Mouse (Mus musculus): Measurements from ENCODE around the gene Slc12a8. TPM values are rescaled to one million over a fixed set of nuclear protein-coding genes. Genes with fewer than 3 reads are reported as not detected.

The Slc12a8 gene
- polyA plus RNA-seq, 2 experiments: 0.06 TPM; not detected in 1

- 69% methylated on average over 10 of the region's 10 CpGs for WGBS (ENCODE audit: insufficient replicate concordance)
- no peak overlapping the region for H3K9ac ChIP-seq (replicated peaks)
- no peaks in the 10 kb centered on the region for H3K36me3 ChIP-seq (replicated peaks; ENCODE audit: control insufficient read depth, insufficient read depth, low read depth)
Measured at GRCm38 (mm10) chr16:33523571-33523970, 6.4 kb downstream of the Slc12a8 start.

DNA sequence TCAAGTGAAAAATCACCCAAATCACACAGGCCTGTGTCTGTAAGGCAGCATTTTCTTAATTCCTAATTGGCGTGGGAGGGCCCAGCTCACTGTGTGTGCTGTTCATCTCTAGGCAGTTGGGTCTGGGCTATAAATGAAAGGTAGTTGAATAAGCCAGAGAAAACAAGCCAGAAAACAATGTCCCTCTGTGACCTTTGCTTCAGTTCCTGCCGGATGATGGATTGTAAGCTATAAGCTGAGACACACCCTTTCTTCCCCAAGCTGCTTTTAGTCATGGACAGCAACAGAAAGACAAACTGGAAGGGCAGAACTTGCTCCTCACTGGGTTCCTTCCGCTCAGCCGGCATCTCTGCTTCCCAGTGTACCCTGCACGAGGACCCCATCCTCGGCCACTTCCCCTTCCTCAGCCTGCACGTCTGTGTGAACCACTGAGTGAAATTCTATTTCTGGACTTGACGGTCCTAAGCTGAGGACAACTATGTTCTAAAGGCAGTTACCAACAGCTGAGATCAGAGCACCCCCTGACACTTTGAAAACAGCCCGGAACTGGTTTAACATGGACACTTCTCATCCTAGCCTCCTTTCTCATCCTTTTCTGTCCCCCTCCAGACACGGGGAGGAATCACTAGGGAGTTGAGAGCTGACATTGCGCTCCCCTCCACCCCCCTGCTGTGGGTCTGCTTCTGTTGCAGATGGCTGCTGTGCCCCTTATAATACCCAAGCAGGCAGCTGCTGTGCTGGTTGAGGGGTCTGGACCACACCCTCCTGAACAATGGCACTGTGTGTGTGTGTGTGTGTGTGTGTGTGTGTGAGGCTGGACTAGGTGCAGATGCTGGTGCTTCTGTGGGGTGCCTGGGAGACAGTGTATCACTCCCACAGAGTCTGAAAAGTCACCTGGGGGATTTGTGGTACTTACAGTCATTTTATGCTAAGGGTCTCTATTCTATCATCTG is 12.7 kb downstream of the Slc12a8 start:
- no peak overlapping the region for H3K27ac ChIP-seq
- H3K9ac ChIP-seq (replicated peaks): no peak overlapping the region
- no peak overlapping the region for H3K4me3 ChIP-seq (ENCODE audit: insufficient read depth in 1 of 2, low read depth in 2 of 2, low read length in 2 of 2)
- H3K9me3 ChIP-seq (ENCODE audit: control insufficient read depth, low read length): no peaks in the 10 kb centered on the region
- no peak for ATAC-seq (ENCODE audit: insufficient read depth)
- TF ChIP-seq CTCF (IDR thresholded peaks at IDR 0.05; ENCODE audit: low read depth) (no peak), EP300 (IDR thresholded peaks at IDR 0.05; ENCODE audit: low read depth) (no peak)
- WGBS (ENCODE audit: insufficient replicate concordance): 40% methylated on average over 11 of the region's 11 CpGs
- H3K4me2 ChIP-seq (ENCODE audit: low read depth): no peak overlapping the region
- peak in 1 of 3 experiments; percentile 4 for DNase-seq (ENCODE audit: low read depth in 3 of 3, low spot score in 3 of 3)
- no peaks in the 10 kb centered on the region for H3K27me3 ChIP-seq (ENCODE audit: control insufficient read depth, insufficient read depth, low read length)
- no peaks in the 10 kb centered on the region for H3K4me1 ChIP-seq (replicated peaks; ENCODE audit: control insufficient read depth in 2 of 2, insufficient read depth in 2 of 2, low read length in 1 of 2)
- H3K36me3 ChIP-seq (replicated peaks; ENCODE audit: control insufficient read depth, insufficient read depth, low read depth): no peaks in the 10 kb centered on the region

More at GRCm38 (mm10) chr16:33523571-33523970, 6.4 kb downstream of the Slc12a8 start:
- Histone ChIP-seq H3K27me3 (ENCODE audit: control insufficient read depth, insufficient read depth, low read length) (no peaks in the 10 kb centered on the region), H3K27ac (no peak overlapping the region), H3K4me1 (replicated peaks; ENCODE audit: control insufficient read depth in 2 of 2, insufficient read depth in 2 of 2, low read length in 1 of 2) (no peaks in the 10 kb centered on the region), H3K4me3 (ENCODE audit: insufficient read depth in 1 of 2, low read depth in 2 of 2, low read length in 2 of 2) (no peak overlapping the region), H3K9me3 (ENCODE audit: control insufficient read depth, low read length) (no peaks in the 10 kb centered on the region), H3K4me2 (ENCODE audit: low read depth) (no peak overlapping the region)
- TF ChIP-seq CTCF (IDR thresholded peaks at IDR 0.05; ENCODE audit: low read depth): no peak
- no peak for TF ChIP-seq EP300 (IDR thresholded peaks at IDR 0.05; ENCODE audit: low read depth)
- ATAC-seq (ENCODE audit: insufficient read depth) (no peak), DNase-seq (ENCODE audit: low read depth in 3 of 3, low spot score in 3 of 3) (no peak)

DNA sequence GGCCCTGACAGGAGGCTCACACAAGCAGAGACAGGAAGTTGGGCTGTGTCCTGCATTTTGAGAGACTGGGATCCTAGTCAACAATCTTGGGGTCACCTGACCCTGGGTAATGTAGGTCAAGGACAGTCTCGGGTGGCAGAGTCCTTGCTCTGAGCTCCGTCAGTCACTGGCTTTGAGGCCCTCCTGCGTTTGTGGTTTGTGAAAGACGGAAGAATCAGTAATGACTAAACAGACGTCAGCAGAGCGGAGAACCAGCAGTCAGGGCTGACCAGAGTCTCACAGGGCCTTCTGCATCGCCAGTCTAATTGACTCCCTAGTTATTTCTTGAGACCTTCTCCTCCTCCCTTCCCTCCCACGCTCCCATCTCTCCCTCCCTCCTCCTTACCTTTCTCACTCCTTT is 14.1 kb downstream of the Slc12a8 start:
- TF ChIP-seq CTCF (IDR thresholded peaks at IDR 0.05; ENCODE audit: low read depth) (no peak), EP300 (IDR thresholded peaks at IDR 0.05; ENCODE audit: low read depth) (no peak)
- Histone ChIP-seq H3K9me3 (ENCODE audit: control insufficient read depth, low read length) (no peaks in the 10 kb centered on the region), H3K36me3 (replicated peaks; ENCODE audit: control insufficient read depth, insufficient read depth, low read depth) (no peaks in the 10 kb centered on the region), H3K27me3 (ENCODE audit: control insufficient read depth, insufficient read depth, low read length) (no peaks in the 10 kb centered on the region), H3K4me2 (ENCODE audit: low read depth) (no peak overlapping the region), H3K4me3 (ENCODE audit: insufficient read depth in 1 of 2, low read depth in 2 of 2, low read length in 2 of 2) (no peak overlapping the region), H3K9ac (replicated peaks) (no peak overlapping the region), H3K27ac (no peak overlapping the region), H3K4me1 (replicated peaks; ENCODE audit: control insufficient read depth in 2 of 2, insufficient read depth in 2 of 2, low read length in 1 of 2) (no peaks in the 10 kb centered on the region)
- WGBS (ENCODE audit: insufficient replicate concordance): 29% methylated on average over 8 of the region's 8 CpGs
- no peak for DNase-seq (ENCODE audit: low read depth in 3 of 3, low spot score in 3 of 3)
- no peak for ATAC-seq (ENCODE audit: insufficient read depth)

DNA sequence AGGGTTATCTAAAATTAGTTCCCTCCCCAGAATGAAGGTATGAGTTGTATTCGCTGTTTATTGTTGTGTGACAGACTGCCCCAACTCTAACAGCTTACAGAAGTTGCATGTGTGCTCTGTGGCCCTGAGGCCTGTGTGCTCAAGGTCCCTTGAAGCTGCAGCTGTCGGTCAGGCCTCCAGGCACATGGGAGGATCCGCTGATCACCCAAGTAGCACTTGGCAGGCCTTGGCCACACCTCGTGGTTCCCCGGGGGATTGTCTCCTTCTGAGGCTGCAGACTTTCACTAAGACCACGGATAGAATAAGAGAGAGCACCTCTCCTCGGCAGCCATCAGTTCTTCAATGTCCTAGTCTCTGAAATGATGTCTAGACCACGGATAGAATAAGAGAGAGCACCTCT is 19.3 kb downstream of the Slc12a8 start:
- Histone ChIP-seq H3K27ac (no peak overlapping the region), H3K27me3 (ENCODE audit: control insufficient read depth, insufficient read depth, low read length) (no peaks in the 10 kb centered on the region), H3K9me3 (ENCODE audit: control insufficient read depth, low read length) (no peaks in the 10 kb centered on the region), H3K4me1 (replicated peaks; ENCODE audit: control insufficient read depth in 2 of 2, insufficient read depth in 2 of 2, low read length in 1 of 2) (no peaks in the 10 kb centered on the region), H3K4me2 (ENCODE audit: low read depth) (no peak overlapping the region), H3K4me3 (ENCODE audit: insufficient read depth in 1 of 2, low read depth in 2 of 2, low read length in 2 of 2) (no peak overlapping the region), H3K36me3 (replicated peaks; ENCODE audit: control insufficient read depth, insufficient read depth, low read depth) (no peaks in the 10 kb centered on the region), H3K9ac (replicated peaks) (no peak overlapping the region)
- 58% methylated on average over 8 of the region's 8 CpGs for WGBS (ENCODE audit: insufficient replicate concordance)
- ATAC-seq (ENCODE audit: insufficient read depth) (no peak), DNase-seq (ENCODE audit: low read depth in 3 of 3, low spot score in 3 of 3) (no peak)
- TF ChIP-seq EP300 (IDR thresholded peaks at IDR 0.05; ENCODE audit: low read depth): no peak

DNA sequence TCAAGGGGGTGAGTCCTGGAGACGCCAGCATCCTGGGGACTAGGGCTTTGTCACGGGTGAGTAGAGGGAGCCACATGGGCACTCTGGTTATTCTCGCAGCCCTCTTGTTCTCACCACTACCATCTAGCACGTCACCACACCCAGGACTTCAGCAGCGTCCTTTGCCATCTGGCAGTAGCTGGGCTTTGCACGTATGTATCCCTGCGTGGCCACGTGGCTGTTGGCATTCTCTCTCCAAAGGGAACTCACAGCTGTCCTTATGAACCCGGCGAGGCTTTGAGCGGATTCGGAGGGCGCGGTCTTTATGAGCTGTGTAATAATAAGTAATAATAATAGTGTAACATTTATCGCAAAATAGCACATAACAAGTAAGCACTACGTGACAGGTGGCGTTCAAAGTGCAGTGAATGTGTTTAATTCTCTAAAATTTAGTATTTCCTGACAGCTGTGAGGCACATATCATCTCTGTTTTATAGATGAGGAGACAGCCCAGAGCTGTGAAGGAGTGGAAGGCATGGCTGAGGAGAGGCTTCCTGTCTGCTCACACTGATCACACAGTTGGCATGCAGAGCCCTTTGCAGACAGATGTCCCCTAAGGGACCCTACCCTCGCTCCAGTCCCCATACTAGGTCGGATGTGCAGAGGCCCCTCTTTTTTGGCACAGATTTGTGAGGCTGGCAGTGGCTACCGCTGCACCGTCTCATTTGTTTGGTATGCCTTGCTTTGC is 20.5 kb downstream of the Slc12a8 start:
- 78% methylated on average over 21 of the region's 21 CpGs for WGBS (ENCODE audit: insufficient replicate concordance)
- TF ChIP-seq CTCF (IDR thresholded peaks at IDR 0.05; ENCODE audit: low read depth) (no peak), EP300 (IDR thresholded peaks at IDR 0.05; ENCODE audit: low read depth) (no peak)
- DNase-seq (ENCODE audit: low read depth in 3 of 3, low spot score in 3 of 3): no peak
- Histone ChIP-seq H3K4me1 (replicated peaks; ENCODE audit: control insufficient read depth in 2 of 2, insufficient read depth in 2 of 2, low read length in 1 of 2) (no peaks in the 10 kb centered on the region), H3K4me2 (ENCODE audit: low read depth) (no peak overlapping the region), H3K9me3 (ENCODE audit: control insufficient read depth, low read length) (no peaks in the 10 kb centered on the region), H3K27me3 (ENCODE audit: control insufficient read depth, insufficient read depth, low read length) (no peaks in the 10 kb centered on the region), H3K27ac (no peak overlapping the region), H3K4me3 (ENCODE audit: insufficient read depth in 1 of 2, low read depth in 2 of 2, low read length in 2 of 2) (no peak overlapping the region), H3K36me3 (replicated peaks; ENCODE audit: control insufficient read depth, insufficient read depth, low read depth) (no peaks in the 10 kb centered on the region), H3K9ac (replicated peaks) (no peak overlapping the region)
- no peak for ATAC-seq (ENCODE audit: insufficient read depth)
